Mouse (Mus musculus) CH12.LX (cell line): ENCODE data around the gene Gins1. TPM values are rescaled to one million over a fixed set of nuclear protein-coding genes. Genes with fewer than 3 reads are reported as not detected.

Experiments used
- DNase-seq: peaks from one replicate; pipeline ENCODE4 v3.0.0-alpha.2; 2013; ENCODE audit errors: extremely low read depth
- H3K27ac ChIP-seq: 2 replicates; pipeline ENCODE4 v1.5.1; 2012; ENCODE audit warnings: low read depth, mild to moderate bottlenecking, control low read depth, moderate library complexity; ENCODE audit not compliant: insufficient read depth
- H3K27me3 ChIP-seq: replicated peaks from 2 replicates; pipeline ENCODE3; 2012; ENCODE audit warnings: inconsistent platforms
- H3K36me3 ChIP-seq, 2 experiments: replicated peaks in 1 of 2; 2 replicates each; pipeline versions ENCODE3 to v1.6.1; 2012; ENCODE audit warnings: inconsistent platforms in 1 of 2, low read length in 1 of 2, mild to moderate bottlenecking in 1 of 2, mixed read lengths in 1 of 2, moderate library complexity in 1 of 2; ENCODE audit not compliant: control insufficient read depth in 1 of 2, insufficient read depth in 1 of 2
- H3K4me1 ChIP-seq, 2 experiments: 2 replicates each; pipeline ENCODE4 v1.6.1; 2012; ENCODE audit warnings: inconsistent platforms in 1 of 2, moderate library complexity in 1 of 2; ENCODE audit not compliant: insufficient read depth in 2 of 2, control insufficient read depth in 1 of 2
- H3K4me2 ChIP-seq: 2 replicates; pipeline ENCODE4 v1.6.1; 2012; ENCODE audit warnings: low read depth, mild to moderate bottlenecking, control low read depth; ENCODE audit not compliant: poor library complexity, insufficient read depth, severe bottlenecking
- H3K4me3 ChIP-seq, 3 experiments: fragments of 150-350 bp in 1 of 3; sonication (generic) in 1 of 3; replicated peaks in 1 of 3; 2 replicates each; pipeline versions ENCODE3 to v1.5.1; 2011 to 2012; ENCODE audit warnings: low read depth in 2 of 3, low read length in 2 of 3, mild to moderate bottlenecking in 2 of 3, moderate library complexity in 2 of 3, control low read depth in 1 of 3, improper control_type of control experiment in 1 of 3, inconsistent platforms in 1 of 3, mixed read lengths in 1 of 3; ENCODE audit not compliant: poor library complexity in 1 of 3
- H3K79me2 ChIP-seq: replicated peaks from 2 replicates; pipeline ENCODE4 v1.6.1; 2012; ENCODE audit warnings: mild to moderate bottlenecking, moderate library complexity; ENCODE audit not compliant: control insufficient read depth, poor library complexity, insufficient read depth, severe bottlenecking; ENCODE audit errors: extremely low read depth
- H3K9ac ChIP-seq: 2 replicates; pipeline ENCODE4 v1.6.1; 2012; ENCODE audit warnings: low read depth, mild to moderate bottlenecking, control low read depth, moderate library complexity; ENCODE audit not compliant: insufficient read depth
- H3K9me3 ChIP-seq: replicated peaks from 2 replicates; pipeline ENCODE3; 2012; ENCODE audit warnings: low read length, inconsistent platforms, mixed read lengths
- CHD2 ChIP-seq: IDR thresholded peaks from 2 replicates; pipeline ENCODE4 v1.6.1; 2011; ENCODE audit warnings: low read length, improper control_type of control experiment
- E2F4 ChIP-seq: IDR thresholded peaks from 2 replicates; pipeline ENCODE4 v1.6.1; 2011; ENCODE audit warnings: low read depth, low read length, improper control_type of control experiment; ENCODE audit not compliant: insufficient replicate concordance
- ELF1 ChIP-seq: IDR thresholded peaks from 2 replicates; pipeline ENCODE4 v1.6.1; 2014; ENCODE audit warnings: low read depth, mild to moderate bottlenecking, inconsistent platforms, low read length, improper control_type of control experiment
- GABPA ChIP-seq: IDR thresholded peaks from 2 replicates; pipeline ENCODE4 v1.6.1; 2012; ENCODE audit warnings: low read depth, low read length, improper control_type of control experiment, inconsistent platforms; ENCODE audit not compliant: insufficient replicate concordance
- HCFC1 ChIP-seq: IDR thresholded peaks from 2 replicates; pipeline ENCODE4 v1.6.1; 2012; ENCODE audit warnings: low read depth, mild to moderate bottlenecking, inconsistent platforms, low read length, improper control_type of control experiment
- IRF4 ChIP-seq: IDR thresholded peaks from 2 replicates; pipeline ENCODE4 v1.6.1; 2014; ENCODE audit warnings: low read depth, mild to moderate bottlenecking, inconsistent platforms, low read length, improper control_type of control experiment
- JUN ChIP-seq: IDR thresholded peaks from 2 replicates; pipeline ENCODE4 v1.6.1; 2011; ENCODE audit warnings: low read depth, mild to moderate bottlenecking, low read length, improper control_type of control experiment, moderate library complexity; ENCODE audit not compliant: insufficient read depth
- JUND ChIP-seq: conservative IDR thresholded peaks from 2 replicates; pipeline ENCODE4 v1.6.1; 2011; ENCODE audit warnings: low read depth, low read length, improper control_type of control experiment
- MAFK ChIP-seq: IDR thresholded peaks from 2 replicates; pipeline ENCODE4 v1.6.1; 2011; ENCODE audit warnings: low read length, improper control_type of control experiment; ENCODE audit not compliant: insufficient replicate concordance
- MAZ ChIP-seq: IDR thresholded peaks from 2 replicates; pipeline ENCODE4 v1.6.1; 2012; ENCODE audit warnings: low read depth, mild to moderate bottlenecking, inconsistent platforms, low read length, improper control_type of control experiment, moderate library complexity
- MEF2A ChIP-seq: IDR thresholded peaks from 2 replicates; pipeline ENCODE4 v1.6.1; 2014; ENCODE audit warnings: low read depth, mild to moderate bottlenecking, inconsistent platforms, low read length, improper control_type of control experiment, borderline replicate concordance
- NELFE ChIP-seq: IDR thresholded peaks from 2 replicates; pipeline ENCODE4 v1.6.1; 2011; ENCODE audit warnings: low read depth, low read length, improper control_type of control experiment
- PAX5 ChIP-seq: IDR thresholded peaks from 2 replicates; pipeline ENCODE4 v1.6.1; 2012; ENCODE audit warnings: low read length, inconsistent platforms, mixed read lengths
- POLR2A ChIP-seq: IDR thresholded peaks from 2 replicates; pipeline ENCODE4 v1.6.1; 2011; ENCODE audit warnings: low read depth, mild to moderate bottlenecking, improper control_type of control experiment, low read length
- POLR2AphosphoS2 ChIP-seq: IDR thresholded peaks from 2 replicates; pipeline ENCODE4 v1.6.1; 2011; ENCODE audit warnings: low read depth, low read length, improper control_type of control experiment
- SIN3A ChIP-seq: IDR thresholded peaks from 2 replicates; pipeline ENCODE4 v1.6.1; 2012; ENCODE audit warnings: low read length, improper control_type of control experiment, inconsistent platforms
- SMC3 ChIP-seq: IDR thresholded peaks from 2 replicates; pipeline ENCODE4 v1.6.1; 2011; ENCODE audit warnings: low read depth, low read length, improper control_type of control experiment
- TCF12 ChIP-seq: IDR thresholded peaks from 2 replicates; pipeline ENCODE4 v1.6.1; 2014; ENCODE audit warnings: low read depth, mild to moderate bottlenecking, inconsistent platforms, low read length, improper control_type of control experiment
- USF2 ChIP-seq: conservative IDR thresholded peaks from 2 replicates; pipeline ENCODE4 v1.6.1; 2011; ENCODE audit warnings: low read depth, low read length, improper control_type of control experiment
- ZC3H11A ChIP-seq: IDR thresholded peaks from 2 replicates; pipeline ENCODE4 v1.6.1; 2012; ENCODE audit warnings: low read depth, mild to moderate bottlenecking, inconsistent platforms, low read length, improper control_type of control experiment
- ZMIZ1 ChIP-seq: IDR thresholded peaks from 2 replicates; pipeline ENCODE4 v1.6.1; 2012; ENCODE audit warnings: low read depth, mild to moderate bottlenecking, inconsistent platforms, low read length, improper control_type of control experiment
- ZNF384 ChIP-seq: IDR thresholded peaks from 2 replicates; pipeline ENCODE4 v1.6.1; 2012; ENCODE audit warnings: low read depth, low read length, improper control_type of control experiment, inconsistent platforms
- dilution Hi-C: fragments of 300-500 bp; cut with MboI; formaldehyde crosslinking; loops from 2 replicates; pipeline ENCODE4 v1.14.3; 2020; ENCODE audit warnings: low sequenced_read_pairs; ENCODE audit not compliant: extremely low pct_unique_long_range_greater_than_20kb, extremely low pct_ligation_motif_present
- in situ Hi-C: fragments of 300-500 bp; cut with MboI; formaldehyde crosslinking; loops from 3 replicates; pipeline ENCODE4 v1.14.3; 2019; ENCODE audit warnings: low sequenced_read_pairs, low pct_ligation_motif_present, low pct_unique_long_range_greater_than_20kb, mixed read lengths
- polyA plus RNA-seq: library from polyadenylated mRNA; unstranded; fragments of >175 nt; gene quantifications from 2 replicates; pipeline ENCODE4 v1.2.1, GENCODE M21; 2012; ENCODE audit warnings: low read depth; ENCODE audit not compliant: insufficient read length
- total RNA-seq, 2 experiments: library from RNA; depleted of rRNA; stranded (reverse); fragments of 300-350 nt in 1 of 2; fragments of >200 nt in 1 of 2; gene quantifications; 2 replicates each; pipeline ENCODE4 v1.2.3; 2012 to 2014

Gene Gins1
- total and polyA plus RNA-seq, 3 experiments = 41.4 to 76.7 (median 65.9) TPM

GRCm38 (mm10) chr2:150951201-150951600 is 46.0 kb downstream of the Gins1 start:
- DNase-seq = no peak
- dilution Hi-C loops = no loop called here
- H3K27me3 ChIP-seq = no peaks in the 10 kb centered on the region
- TF ChIP-seq JUND = no peak
- no peak for TF ChIP-seq NELFE
- no peak for TF ChIP-seq GABPA
- no peak for TF ChIP-seq POLR2A
- no peak for TF ChIP-seq POLR2AphosphoS2
- TF ChIP-seq E2F4 = no peak
- no peak for TF ChIP-seq PAX5
- TF ChIP-seq, all 38 proteins: peak for 0
- no peak overlapping the region for H3K4me3 ChIP-seq
- H3K4me1 ChIP-seq = no peaks in the 10 kb centered on the region
- no peak overlapping the region for H3K27ac ChIP-seq
- no peaks in the 10 kb centered on the region for H3K79me2 ChIP-seq
- in situ Hi-C loops = no loop called here
- no peaks in the 10 kb centered on the region for H3K9me3 ChIP-seq
- H3K4me2 ChIP-seq = no peak overlapping the region
- H3K9ac ChIP-seq = no peak overlapping the region
- H3K36me3 ChIP-seq = peaks cover 0 to 15% of the 10 kb centered on the region in 2 experiments

GRCm38 (mm10) chr2:150955859-150956258 is 50.7 kb downstream of the Gins1 start:
- DNase-seq = no peak
- Histone ChIP-seq H3K36me3 (peaks cover 0 to 14% of the 10 kb centered on the region in 2 experiments), H3K9ac (no peak overlapping the region), H3K4me3 (no peak overlapping the region), H3K4me2 (no peak overlapping the region), H3K79me2 (no peaks in the 10 kb centered on the region), H3K27ac (no peak overlapping the region), H3K27me3 (no peaks in the 10 kb centered on the region), H3K9me3 (no peaks in the 10 kb centered on the region), H3K4me1 (no peaks in the 10 kb centered on the region)
- in situ Hi-C loops = no loop called here
- TF ChIP-seq MEF2A = no peak
- no peak for TF ChIP-seq IRF4
- TF ChIP-seq E2F4 = no peak
- no peak for TF ChIP-seq TCF12
- TF ChIP-seq USF2 = no peak
- no peak for TF ChIP-seq ZMIZ1
- TF ChIP-seq ELF1 = no peak
- no peak for TF ChIP-seq SIN3A
- TF ChIP-seq ZNF384 = no peak
- TF ChIP-seq ZC3H11A = no peak
- TF ChIP-seq HCFC1 = no peak
- no peak for TF ChIP-seq GABPA
- no peak for TF ChIP-seq MAFK
- no peak for TF ChIP-seq MAZ
- TF ChIP-seq JUN = no peak
- TF ChIP-seq CHD2 = no peak
- no peak for TF ChIP-seq SMC3
- no peak for TF ChIP-seq POLR2A
- dilution Hi-C loops = no loop called here
